Mouse (Mus musculus) heart, postnatal 0 days (tissue): ENCODE measurements at regions not wholly inside any gene's neighbourhood (a gene's known extent, or its start where the extent isn't known, plus 50 kb on each side); places are given as distances from the start of the nearest gene placed in this dataset.

Experiments used
- CTCF ChIP-seq: IDR thresholded peaks from 2 replicates; pipeline ENCODE4 v1.5.1; 2016; ENCODE audit warnings: antibody characterized with exemption, control low read depth, low read depth
- EP300 ChIP-seq: IDR thresholded peaks from 2 replicates; pipeline ENCODE4 v1.6.1; 2016; ENCODE audit warnings: antibody characterized with exemption, low read depth

- TF ChIP-seq EP300, result no peak
- no peak for TF ChIP-seq CTCF
These were observed 66.2 kb downstream of the Dll1 start for GRCm38 (mm10) chr17:15310465-15310864.
